28 mouse cellular contexts compared by ENCODE assay signal in the genomic region with DNA sequence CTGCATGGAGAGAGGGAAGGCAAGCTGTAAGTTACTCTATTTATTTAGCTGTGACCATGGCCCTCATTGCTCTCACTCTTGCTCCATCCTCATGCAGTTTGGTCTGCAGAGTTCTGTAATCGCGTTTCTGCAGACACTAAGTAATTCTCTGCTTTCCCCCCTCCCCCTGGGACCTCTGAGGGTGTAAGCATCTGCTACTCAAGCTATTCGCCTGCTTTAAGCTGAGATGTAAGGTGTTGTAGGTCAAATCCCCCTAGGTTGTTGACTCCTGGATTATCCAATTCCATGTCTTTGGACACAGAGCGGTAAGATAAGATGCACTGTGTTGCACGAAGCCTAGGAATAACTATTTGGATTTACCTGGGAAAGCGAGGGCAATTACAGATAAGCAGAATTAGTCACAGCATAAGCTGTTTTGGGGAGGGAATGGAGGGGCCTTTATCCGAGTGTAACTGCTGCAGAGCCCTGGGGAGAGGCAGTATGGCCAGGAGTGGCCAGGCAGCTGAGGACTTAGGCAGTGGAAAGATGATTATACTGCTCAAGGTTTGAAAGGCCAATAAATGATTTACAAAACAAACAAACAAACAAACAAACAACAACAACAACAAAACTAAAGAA.
DNase-seq lines count a peak whose midpoint lies in the region; ATAC-seq lines count a peak whose summit lies in the region.
"Had no signal": no experiment of that assay in that cellular context is flagged by ENCODE, and none has a peak within 500 bp of the region (broad histone marks: within the 10 kb centered on the region; RNA-seq: fewer than 3 reads in every experiment).

No protein-coding gene starts in this region.

- no peaks in the 10 kb centered on the region for H3K27me3 ChIP-seq in midbrain, embryonic 15.5 days (replicated peaks)
- H3K27me3 ChIP-seq: embryonic facial prominence, embryonic 13.5 days; forebrain, embryonic 12.5 days; heart, embryonic 12.5 days; heart, embryonic 15.5 days had no signal

- no peak overlapping the region for H3K27ac ChIP-seq in midbrain, embryonic 15.5 days
- H3K27ac ChIP-seq: embryonic facial prominence, embryonic 10.5 days; embryonic facial prominence, embryonic 13.5 days; forebrain, embryonic 12.5 days; heart, embryonic 15.5 days; hindbrain, embryonic 10.5 days; hindbrain, embryonic 14.5 days had no signal

- H3K4me1 ChIP-seq in midbrain, embryonic 15.5 days: peaks cover 3% of the 10 kb centered on the region; the same call in 1 of the 2 replicates
- H3K4me1 ChIP-seq: embryonic facial prominence, embryonic 10.5 days; embryonic facial prominence, embryonic 13.5 days; heart, embryonic 15.5 days; hindbrain, embryonic 10.5 days had no signal

- peak; percentile 21 to 39 for DNase-seq in cerebellum, postnatal 10 days
- DNase-seq in cerebellum, adult 18-20 months: no peak
- peak; percentile 9 for DNase-seq in retina, postnatal 1 day
- no peak for DNase-seq in retina, embryonic 14.5 days (ENCODE audit: low spot score)
- no peak for DNase-seq in frontal cortex, postnatal 14 days (ENCODE audit: low spot score in 2 of 2)
- no peak for DNase-seq in left cerebral cortex, adult 9 months (ENCODE audit: low spot score in 2 of 2)
- no peak for DNase-seq in right cerebral cortex, adult 18-20 months
- DNase-seq: adrenal gland, adult 8-10 months; adrenal gland, postnatal 25 days; cerebellum, adult 2 months; cerebellum, adult 9-11 months; cerebellum, postnatal 36 days; embryo, embryonic 11 days; gastrocnemius, postnatal 25 days; heart, adult 18-20 months; heart, postnatal 10 days; heart, postnatal 36 days had no signal

- WGBS in midbrain, embryonic 15.5 days: 33% methylated on average over 7 of the region's 7 CpGs

- H3K4me2 ChIP-seq in midbrain, embryonic 15.5 days: no peak overlapping the region
- H3K4me2 ChIP-seq: embryonic facial prominence, embryonic 13.5 days; forebrain, embryonic 12.5 days; heart, embryonic 12.5 days; heart, embryonic 15.5 days; hindbrain, embryonic 14.5 days had no signal

- H3K9ac ChIP-seq in midbrain, embryonic 15.5 days: no peak overlapping the region
- H3K9ac ChIP-seq: embryonic facial prominence, embryonic 13.5 days; forebrain, embryonic 12.5 days; heart, embryonic 12.5 days; heart, embryonic 15.5 days; hindbrain, embryonic 14.5 days had no signal

- H3K4me3 ChIP-seq in midbrain, embryonic 15.5 days: no peak overlapping the region
- H3K4me3 ChIP-seq: embryonic facial prominence, embryonic 10.5 days; embryonic facial prominence, embryonic 13.5 days; erythroblast, embryonic 14.5 days; forebrain, embryonic 12.5 days; heart, embryonic 12.5 days; heart, embryonic 15.5 days; hindbrain, embryonic 10.5 days had no signal

- H3K36me3 ChIP-seq in midbrain, embryonic 15.5 days (replicated peaks): no peaks in the 10 kb centered on the region
- H3K36me3 ChIP-seq: embryonic facial prominence, embryonic 10.5 days; embryonic facial prominence, embryonic 13.5 days; forebrain, embryonic 12.5 days; heart, embryonic 12.5 days; heart, embryonic 15.5 days; hindbrain, embryonic 10.5 days had no signal

- H3K9me3 ChIP-seq in midbrain, embryonic 15.5 days: no peaks in the 10 kb centered on the region
- H3K9me3 ChIP-seq: embryonic facial prominence, embryonic 10.5 days; embryonic facial prominence, embryonic 13.5 days; forebrain, embryonic 12.5 days; heart, embryonic 12.5 days; heart, embryonic 15.5 days; hindbrain, embryonic 10.5 days had no signal

- peak; percentile 41 for ATAC-seq in midbrain, embryonic 15.5 days (replicated peaks)
- ATAC-seq: activated CD4-positive, CD25-positive, alpha-beta regulatory T cell, adult 4 months; forebrain, embryonic 16.5 days had no signal

Comparison
In these comparisons a context has a peak if more than half of its experiments do, and no peak if none do; other contexts are left out.
1. DNase-seq: peak in cerebellum, postnatal 10 days (2 of 2) and retina, postnatal 1 day (single experiment); none in cerebellum, adult 18-20 months (0 of 2), retina, embryonic 14.5 days (single experiment), frontal cortex, postnatal 14 days (0 of 2), left cerebral cortex, adult 9 months (0 of 2) and right cerebral cortex, adult 18-20 months (single experiment).